Comparison of ENCODE assay signal across 11 mouse cellular contexts in the genomic region with DNA sequence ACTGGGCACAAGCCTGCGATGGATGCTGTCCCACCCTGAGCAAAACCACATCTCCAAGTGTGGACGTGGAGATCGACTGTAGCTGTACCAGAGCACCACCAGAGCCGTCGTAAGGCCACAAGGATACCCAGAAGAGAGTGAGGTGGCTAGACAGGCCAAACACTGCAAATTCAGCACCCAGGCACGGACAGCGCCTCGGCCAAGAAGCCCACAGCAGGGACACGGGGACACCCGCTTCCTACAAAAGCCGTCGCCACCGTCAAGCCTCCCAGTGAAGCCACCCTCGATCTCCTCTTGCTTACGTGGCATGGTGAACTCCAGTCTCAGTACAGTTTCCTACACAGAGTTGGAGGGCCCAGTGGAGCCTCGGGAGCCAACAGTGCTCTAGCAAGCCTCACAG. TPM values are rescaled to one million over a fixed set of nuclear protein-coding genes. Genes with fewer than 3 reads are reported as not detected.
DNase-seq lines count a peak whose midpoint lies in the region; ATAC-seq and TF ChIP-seq lines count a peak whose summit lies in the region.
"Had no signal": no experiment of that assay in that cellular context is flagged by ENCODE, and none has a peak within 500 bp of the region (broad histone marks: within the 10 kb centered on the region; RNA-seq: fewer than 3 reads in every experiment).

No protein-coding gene starts in this region.

- peaks cover 7% of the 10 kb centered on the region; the same call in 1 of the 2 replicates for H3K36me3 ChIP-seq in lung, embryonic 14.5 days (ENCODE audit: insufficient read depth)
- H3K36me3 ChIP-seq in neural tube, embryonic 15.5 days: peaks cover 6% of the 10 kb centered on the region; the same call in 1 of the 2 replicates
- H3K36me3 ChIP-seq in forebrain, embryonic 10.5 days (replicated peaks): peaks cover 10% of the 10 kb centered on the region

- H3K9me3 ChIP-seq in lung, embryonic 14.5 days (ENCODE audit: low read depth, low read length): no peaks in the 10 kb centered on the region
- H3K9me3 ChIP-seq in neural tube, embryonic 15.5 days (replicated peaks): no peaks in the 10 kb centered on the region
- H3K9me3 ChIP-seq in forebrain, embryonic 10.5 days: no peaks in the 10 kb centered on the region
- H3K9me3 ChIP-seq: limb, embryonic 13.5 days had no signal

- peak; percentile 82 for DNase-seq in lung, embryonic 14.5 days
- no peak for DNase-seq in lung, adult 18-20 months
- DNase-seq in adrenal gland, postnatal 10 days: peak; percentile 77
- peak; percentile 73 for DNase-seq in embryo, embryonic 9.5 days (ENCODE audit: extremely low spot score)
- DNase-seq in layer of hippocampus, adult 8-10 months (ENCODE audit: low spot score in 2 of 2): no peak
- DNase-seq in forebrain, embryonic 10.5 days (ENCODE audit: extremely low spot score, low spot score): no peak
- no peak for DNase-seq in urinary bladder, postnatal 10 days (ENCODE audit: low spot score)
- DNase-seq: right cerebral cortex, postnatal 25 days had no signal

- ATAC-seq in lung, embryonic 14.5 days (ENCODE audit: insufficient read depth): no peak
- ATAC-seq in neural tube, embryonic 15.5 days (ENCODE audit: low FRiP score): no peak

- WGBS in lung, embryonic 14.5 days: 2% methylated on average over 16 of the region's 16 CpGs
- 1% methylated on average over 16 of the region's 16 CpGs for WGBS in neural tube, embryonic 15.5 days
- 1% methylated on average over 16 of the region's 16 CpGs for WGBS in forebrain, embryonic 10.5 days

- H3K27me3 ChIP-seq in lung, embryonic 14.5 days (ENCODE audit: insufficient read depth, low read length): peaks cover 79% of the 10 kb centered on the region
- H3K27me3 ChIP-seq in neural tube, embryonic 15.5 days (replicated peaks): peaks cover 94% of the 10 kb centered on the region
- peaks cover 90% of the 10 kb centered on the region for H3K27me3 ChIP-seq in forebrain, embryonic 10.5 days (ENCODE audit: poor library complexity, severe bottlenecking)

- no peak overlapping the region for H3K4me2 ChIP-seq in lung, embryonic 14.5 days
- no peak overlapping the region for H3K4me2 ChIP-seq in neural tube, embryonic 15.5 days
- H3K4me2 ChIP-seq: limb, embryonic 13.5 days had no signal

- TF ChIP-seq CTCF in lung, embryonic 14.5 days (IDR thresholded peaks at IDR 0.05; ENCODE audit: low read depth): no peak

- H3K9ac ChIP-seq in lung, embryonic 14.5 days: no peak overlapping the region
- no peak overlapping the region for H3K9ac ChIP-seq in neural tube, embryonic 15.5 days (replicated peaks)
- H3K9ac ChIP-seq: limb, embryonic 13.5 days had no signal

- no peak overlapping the region for H3K27ac ChIP-seq in lung, embryonic 14.5 days (ENCODE audit: low read depth)
- no peak overlapping the region for H3K27ac ChIP-seq in neural tube, embryonic 15.5 days (replicated peaks)
- H3K27ac ChIP-seq in forebrain, embryonic 10.5 days: no peak overlapping the region
- H3K27ac ChIP-seq: limb, embryonic 13.5 days had no signal

- no peak overlapping the region for H3K4me3 ChIP-seq in lung, embryonic 14.5 days (ENCODE audit: low read depth, low read length)
- H3K4me3 ChIP-seq in neural tube, embryonic 15.5 days (replicated peaks): 0 out of 2 replicates have a peak overlapping the region, but pooled peaks have one; percentile 3
- no peak overlapping the region for H3K4me3 ChIP-seq in forebrain, embryonic 10.5 days
- H3K4me3 ChIP-seq: limb, embryonic 13.5 days had no signal

- H3K4me1 ChIP-seq in lung, embryonic 14.5 days (ENCODE audit: insufficient read depth): no peaks in the 10 kb centered on the region
- peaks cover 35% of the 10 kb centered on the region for H3K4me1 ChIP-seq in neural tube, embryonic 15.5 days
- peaks cover 37% of the 10 kb centered on the region for H3K4me1 ChIP-seq in forebrain, embryonic 10.5 days

RNA-seq across cellular contexts. Expression of a gene that starts 3.0 kb away (rescaled TPM):
- 0.27 TPM in 1 of 2 replicates, not detected in the other for polyA plus RNA-seq in lung, embryonic 14.5 days (2014; fragmentation: Nextera tagmentation; extraction: Ambion mirVana)
- under 1 TPM; 0.27 to 0.64 TPM for total RNA-seq in adrenal gland, postnatal 10 days (2021)
- 6.9 and 8.5 TPM in 2 replicates for polyA plus RNA-seq in neural tube, embryonic 15.5 days (2015; fragmentation: Nextera tagmentation; extraction: Ambion mirVana)
- total RNA-seq in layer of hippocampus, adult 8-10 months (2022): under 1 TPM in 3 of 4 experiments, not detected in 1; 0.27 to 0.53 (median 0.31) TPM
- 0.22 and 0.29 TPM in 2 replicates for polyA plus RNA-seq in forebrain, embryonic 10.5 days (2016; fragmentation: Nextera tagmentation; extraction: Ambion mirVana)
- total RNA-seq: gastrocnemius, postnatal 4 days had no signal
- polyA plus RNA-seq: limb, embryonic 13.5 days had no signal

RNA-seq across cellular contexts. Expression of a gene that starts 32.2 kb away (rescaled TPM):
- polyA plus RNA-seq in lung, embryonic 14.5 days (2014; fragmentation: Nextera tagmentation; extraction: Ambion mirVana): 25.8 and 26.1 TPM in 2 replicates
- total RNA-seq in adrenal gland, postnatal 10 days (2021): 10 to 100 TPM; 17.6 to 18.2 TPM
- 14.7 and 18.2 TPM in 2 replicates for polyA plus RNA-seq in neural tube, embryonic 15.5 days (2015; fragmentation: Nextera tagmentation; extraction: Ambion mirVana)
- 10 to 100 TPM; 22.9 to 26.5 (median 24.9) TPM for total RNA-seq in layer of hippocampus, adult 8-10 months (2022)
- 19.8 and 21.1 TPM in 2 replicates for polyA plus RNA-seq in forebrain, embryonic 10.5 days (2016; fragmentation: Nextera tagmentation; extraction: Ambion mirVana)

Comparison
In these comparisons a context has a peak if more than half of its experiments do, and no peak if none do; other contexts are left out.
1. DNase-seq: peak in lung, embryonic 14.5 days (single experiment), adrenal gland, postnatal 10 days (single experiment) and embryo, embryonic 9.5 days (single experiment); none in lung, adult 18-20 months (0 of 2), layer of hippocampus, adult 8-10 months (0 of 2), forebrain, embryonic 10.5 days (single experiment) and urinary bladder, postnatal 10 days (single experiment).